Mouse (Mus musculus): ENCODE data around the gene Egfr. TPM values are rescaled to one million over a fixed set of nuclear protein-coding genes. Genes with fewer than 3 reads are reported as not detected.
A peak's percentile ranks its signal among the peaks of the same experiment; 100 is the strongest.

The Egfr gene
- polyA plus RNA-seq, 1 experiment, result 4.1 TPM

DNA sequence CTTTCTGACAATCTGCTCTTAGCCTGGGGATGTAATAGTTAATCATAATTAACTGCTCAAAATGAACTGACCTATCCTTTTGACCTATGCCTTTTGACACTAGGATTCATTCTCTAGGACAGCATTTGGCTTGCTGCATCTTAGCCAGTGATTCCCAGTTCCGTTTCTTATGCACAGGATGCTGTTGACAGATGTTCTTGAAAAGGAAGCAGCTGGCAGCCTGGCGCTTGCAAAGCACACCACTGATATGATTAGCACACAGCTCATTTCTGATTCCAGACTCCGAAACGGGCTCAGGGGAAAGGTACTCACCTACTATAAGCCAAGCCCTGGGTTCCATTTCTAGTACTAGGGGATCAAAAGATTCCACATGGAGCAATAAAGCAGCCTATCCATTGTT, 20.7 kb downstream of the Egfr start:
- H3K4me2 ChIP-seq (ENCODE audit: low read depth), result no peak overlapping the region
- no peak overlapping the region for H3K4me3 ChIP-seq
- TF ChIP-seq MYOD1 (IDR thresholded peaks at IDR 0.05; ENCODE audit: control insufficient read depth in 1 of 3, insufficient read length in 2 of 3, low read depth in 2 of 3) (no peak), E2F4 (IDR thresholded peaks at IDR 0.05; ENCODE audit: insufficient read depth) (no peak), CEBPB (IDR thresholded peaks at IDR 0.05; ENCODE audit: insufficient read depth, poor library complexity, severe bottlenecking) (no peak), REST (IDR thresholded peaks at IDR 0.05; ENCODE audit: insufficient read depth, insufficient read length) (no peak), POLR2A (IDR thresholded peaks at IDR 0.05; ENCODE audit: insufficient read length, low read depth) (no peak), POLR2AphosphoS2 (IDR thresholded peaks at IDR 0.05; ENCODE audit: insufficient read length, low read depth) (no peak), MYOG (IDR thresholded peaks at IDR 0.05; ENCODE audit: control insufficient read depth in 1 of 3, insufficient read depth in 1 of 3, insufficient read length in 2 of 3, low read depth in 2 of 3) (no peak), TCF3 (IDR thresholded peaks at IDR 0.05; ENCODE audit: insufficient read length, low read depth) (no peak), TCF12 (IDR thresholded peaks at IDR 0.05; ENCODE audit: insufficient read depth, poor library complexity, severe bottlenecking) (no peak), MAX (IDR thresholded peaks at IDR 0.05; ENCODE audit: low read depth) (no peak), USF1 (IDR thresholded peaks at IDR 0.05; ENCODE audit: low read depth) (no peak), SRF (IDR thresholded peaks at IDR 0.05; ENCODE audit: control insufficient read depth, insufficient read length, low read depth) (no peak)
- no peaks in the 10 kb centered on the region for H3K79me2 ChIP-seq (ENCODE audit: control insufficient read depth, insufficient read depth)
- H3ac ChIP-seq (ENCODE audit: control insufficient read depth, insufficient read length), result no peak overlapping the region
- no peaks in the 10 kb centered on the region for H3K36me3 ChIP-seq (ENCODE audit: control insufficient read depth, insufficient read depth)
- no peaks in the 10 kb centered on the region for H3K27me3 ChIP-seq (ENCODE audit: control insufficient read depth, insufficient read depth, insufficient read length)

DNA sequence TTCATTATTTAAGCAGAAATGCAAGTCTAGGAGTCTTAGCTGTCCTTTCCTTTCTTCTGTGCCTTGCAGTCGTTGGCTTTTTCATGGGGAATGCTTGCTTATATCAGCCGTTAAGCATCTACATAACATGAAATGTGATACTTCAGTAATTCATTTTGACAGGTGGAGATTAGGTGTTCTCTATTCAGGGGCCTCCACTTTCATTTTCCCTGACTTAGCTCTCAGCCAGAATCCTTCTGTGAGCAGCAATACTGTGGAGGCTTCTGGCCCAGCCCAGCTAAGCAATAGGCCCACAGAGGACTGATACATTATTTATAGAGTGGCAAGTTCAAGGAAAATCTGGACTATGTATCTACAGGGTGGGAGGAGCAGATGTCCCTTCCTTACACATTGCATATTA, 25.0 kb downstream of the Egfr start:
- Histone ChIP-seq H3K4me2 (ENCODE audit: low read depth) (peak overlapping the region; percentile 27), H3K79me2 (ENCODE audit: control insufficient read depth, insufficient read depth) (no peaks in the 10 kb centered on the region), H3K27me3 (ENCODE audit: control insufficient read depth, insufficient read depth, insufficient read length) (no peaks in the 10 kb centered on the region), H3K4me3 (no peak overlapping the region), H3K36me3 (ENCODE audit: control insufficient read depth, insufficient read depth) (no peaks in the 10 kb centered on the region), H3ac (ENCODE audit: control insufficient read depth, insufficient read length) (no peak overlapping the region)
- TF ChIP-seq MYOG (IDR thresholded peaks at IDR 0.05; ENCODE audit: control insufficient read depth in 1 of 3, insufficient read depth in 1 of 3, insufficient read length in 2 of 3, low read depth in 2 of 3) (no peak), USF1 (IDR thresholded peaks at IDR 0.05; ENCODE audit: low read depth) (no peak), POLR2A (IDR thresholded peaks at IDR 0.05; ENCODE audit: insufficient read length, low read depth) (no peak), TCF3 (IDR thresholded peaks at IDR 0.05; ENCODE audit: insufficient read length, low read depth) (no peak), E2F4 (IDR thresholded peaks at IDR 0.05; ENCODE audit: insufficient read depth) (no peak), POLR2AphosphoS2 (IDR thresholded peaks at IDR 0.05; ENCODE audit: insufficient read length, low read depth) (no peak)

DNA sequence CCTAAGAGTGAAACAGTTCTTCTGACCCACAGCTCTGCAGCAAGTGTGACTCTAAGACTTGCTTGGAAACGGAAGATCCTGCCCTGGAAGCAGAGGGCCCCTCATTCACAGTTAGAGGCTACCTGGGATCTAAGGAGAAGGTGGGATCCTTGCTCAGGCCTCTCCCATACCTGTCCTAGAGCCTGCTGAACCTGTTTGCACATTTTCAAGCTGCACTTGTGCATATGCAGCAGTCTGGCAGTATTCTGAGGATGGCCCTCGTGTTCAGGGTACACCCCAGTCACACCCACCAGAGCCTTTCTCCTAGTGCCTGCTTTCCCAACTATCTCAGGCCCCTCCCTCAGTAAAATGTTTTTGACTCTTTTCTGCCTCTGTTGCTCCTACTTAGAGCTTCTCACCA, 29.6 kb downstream of the Egfr start:
- Histone ChIP-seq H3K4me2 (ENCODE audit: low read depth) (no peak overlapping the region), H3ac (ENCODE audit: control insufficient read depth, insufficient read length) (no peak overlapping the region), H3K4me3 (no peak overlapping the region), H3K36me3 (ENCODE audit: control insufficient read depth, insufficient read depth) (no peaks in the 10 kb centered on the region), H3K79me2 (ENCODE audit: control insufficient read depth, insufficient read depth) (no peaks in the 10 kb centered on the region), H3K27me3 (ENCODE audit: control insufficient read depth, insufficient read depth, insufficient read length) (no peaks in the 10 kb centered on the region)
- no peak for TF ChIP-seq REST (IDR thresholded peaks at IDR 0.05; ENCODE audit: insufficient read depth, insufficient read length)
- TF ChIP-seq POLR2A (IDR thresholded peaks at IDR 0.05; ENCODE audit: insufficient read length, low read depth), result no peak
- TF ChIP-seq E2F4 (IDR thresholded peaks at IDR 0.05; ENCODE audit: insufficient read depth), result no peak
- no peak for TF ChIP-seq USF1 (IDR thresholded peaks at IDR 0.05; ENCODE audit: low read depth)
- no peak for TF ChIP-seq CEBPB (IDR thresholded peaks at IDR 0.05; ENCODE audit: insufficient read depth, poor library complexity, severe bottlenecking)
- no peak for TF ChIP-seq TCF3 (IDR thresholded peaks at IDR 0.05; ENCODE audit: insufficient read length, low read depth)
- no peak for TF ChIP-seq SRF (IDR thresholded peaks at IDR 0.05; ENCODE audit: control insufficient read depth, insufficient read length, low read depth)
- TF ChIP-seq POLR2AphosphoS2 (IDR thresholded peaks at IDR 0.05; ENCODE audit: insufficient read length, low read depth), result no peak
- no peak for TF ChIP-seq MAX (IDR thresholded peaks at IDR 0.05; ENCODE audit: low read depth)
- no peak for TF ChIP-seq TCF12 (IDR thresholded peaks at IDR 0.05; ENCODE audit: insufficient read depth, poor library complexity, severe bottlenecking)
- TF ChIP-seq MYOG (IDR thresholded peaks at IDR 0.05; ENCODE audit: control insufficient read depth in 1 of 3, insufficient read depth in 1 of 3, insufficient read length in 2 of 3, low read depth in 2 of 3), result no peak
- TF ChIP-seq MYOD1 (IDR thresholded peaks at IDR 0.05; ENCODE audit: control insufficient read depth in 1 of 3, insufficient read length in 2 of 3, low read depth in 2 of 3), result no peak

DNA sequence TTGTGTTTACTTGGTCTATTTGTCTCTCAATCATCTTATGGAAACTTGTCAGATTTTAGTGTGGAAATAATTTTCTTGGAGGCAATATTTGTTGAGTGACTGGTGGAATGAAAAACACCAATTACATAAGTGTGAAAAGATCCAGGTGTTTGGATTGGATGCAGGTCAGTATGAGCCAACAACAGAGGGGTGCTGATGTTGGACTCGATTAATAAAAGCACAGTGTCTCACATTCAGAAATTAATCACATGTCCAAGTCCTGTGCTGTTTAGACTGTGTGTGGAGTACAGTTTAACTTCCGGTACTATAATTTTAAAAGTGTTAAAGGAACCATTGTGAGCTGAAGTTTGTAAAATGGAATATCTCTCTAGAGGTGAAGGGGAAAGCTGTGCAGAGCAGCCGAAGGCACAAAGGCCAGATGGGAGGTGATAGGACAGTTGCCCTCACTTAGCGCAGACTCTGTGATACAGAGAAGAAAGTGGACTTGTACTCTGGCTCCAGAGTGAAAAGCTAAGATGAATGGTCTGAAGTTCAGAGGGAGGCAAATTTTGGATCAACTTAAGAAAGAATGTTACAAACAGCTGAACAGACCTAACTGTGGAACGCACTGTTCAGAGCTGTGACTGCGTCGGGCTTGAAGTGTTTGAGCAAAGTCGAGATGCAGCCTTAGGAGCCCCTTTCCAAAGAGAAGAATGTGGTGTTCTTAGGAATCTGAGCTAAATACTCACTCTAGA, 32.1 kb downstream of the Egfr start:
- TF ChIP-seq POLR2A (IDR thresholded peaks at IDR 0.05; ENCODE audit: insufficient read length, low read depth) (no peak), MAX (IDR thresholded peaks at IDR 0.05; ENCODE audit: low read depth) (no peak), POLR2AphosphoS2 (IDR thresholded peaks at IDR 0.05; ENCODE audit: insufficient read length, low read depth) (no peak), MYOG (IDR thresholded peaks at IDR 0.05; ENCODE audit: control insufficient read depth in 1 of 3, insufficient read depth in 1 of 3, insufficient read length in 2 of 3, low read depth in 2 of 3) (no peak), CEBPB (IDR thresholded peaks at IDR 0.05; ENCODE audit: insufficient read depth, poor library complexity, severe bottlenecking) (no peak), SRF (IDR thresholded peaks at IDR 0.05; ENCODE audit: control insufficient read depth, insufficient read length, low read depth) (no peak), TCF3 (IDR thresholded peaks at IDR 0.05; ENCODE audit: insufficient read length, low read depth) (no peak), E2F4 (IDR thresholded peaks at IDR 0.05; ENCODE audit: insufficient read depth) (no peak), MYOD1 (IDR thresholded peaks at IDR 0.05; ENCODE audit: control insufficient read depth in 1 of 3, insufficient read length in 2 of 3, low read depth in 2 of 3) (no peak), USF1 (IDR thresholded peaks at IDR 0.05; ENCODE audit: low read depth) (no peak), TCF12 (IDR thresholded peaks at IDR 0.05; ENCODE audit: insufficient read depth, poor library complexity, severe bottlenecking) (no peak)
- no peaks in the 10 kb centered on the region for H3K79me2 ChIP-seq (ENCODE audit: control insufficient read depth, insufficient read depth)
- no peak overlapping the region for H3K4me2 ChIP-seq (ENCODE audit: low read depth)
- H3ac ChIP-seq (ENCODE audit: control insufficient read depth, insufficient read length), result no peak overlapping the region
- H3K27me3 ChIP-seq (ENCODE audit: control insufficient read depth, insufficient read depth, insufficient read length), result no peaks in the 10 kb centered on the region
- no peak overlapping the region for H3K4me3 ChIP-seq
- no peaks in the 10 kb centered on the region for H3K36me3 ChIP-seq (ENCODE audit: control insufficient read depth, insufficient read depth)

Measured in myocyte (in vitro differentiated cells).